Mouse (Mus musculus) liver, adult 2 months (tissue): Measurements from ENCODE around the gene Rnf43.

Experiments used
- CTCF ChIP-seq: fragments of 200-500 bp; IDR thresholded peaks from 2 replicates; pipeline ENCODE4 v1.5.1; 2011; ENCODE audit warnings: low read depth, low read length, control low read depth
- POLR2A ChIP-seq: fragments of 200-500 bp; IDR thresholded peaks from 2 replicates; pipeline ENCODE4 v1.6.1; 2011; ENCODE audit warnings: low read length, control low read depth; ENCODE audit not compliant: insufficient read depth; ENCODE audit errors: extremely low read depth

DNA sequence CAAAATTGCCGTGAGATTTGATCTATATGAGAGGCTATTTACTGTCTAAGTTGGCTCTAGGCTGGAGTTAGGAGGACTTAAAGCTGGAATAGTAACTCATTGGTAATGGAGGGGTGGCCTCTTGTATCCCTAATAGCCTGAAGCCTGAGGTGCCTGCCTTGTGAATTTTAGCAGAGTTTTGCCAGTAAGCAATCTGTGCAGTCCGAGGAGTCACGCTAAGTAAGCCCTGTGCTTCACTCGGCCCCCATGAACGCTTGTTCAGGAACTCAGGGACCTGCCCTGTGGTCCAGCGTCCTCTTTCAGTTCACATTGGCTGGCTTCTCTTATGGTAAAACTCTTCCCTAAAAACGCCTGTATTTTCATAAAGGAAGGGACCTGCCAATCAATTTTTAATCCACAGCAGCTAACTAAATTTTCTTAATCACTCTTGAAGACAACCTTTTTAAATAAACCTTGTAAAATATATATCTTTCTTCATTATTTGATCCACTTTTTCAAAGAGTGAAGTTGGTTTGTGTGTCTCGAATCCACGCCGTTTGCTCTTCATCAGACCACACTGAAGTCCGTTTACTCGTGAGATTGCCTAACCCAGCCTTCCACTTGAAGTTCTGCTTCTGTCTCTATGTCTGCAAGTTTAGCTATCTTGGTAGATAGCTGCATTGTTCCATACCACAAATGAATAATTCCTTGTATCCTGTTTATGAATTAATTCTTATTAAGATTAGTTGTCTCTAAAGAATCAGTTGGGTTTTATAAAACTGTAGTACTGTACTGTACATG is 3.9 kb downstream of the Rnf43 start:
- TF ChIP-seq POLR2A: no peak
- no peak for TF ChIP-seq CTCF
